Mouse (Mus musculus) testis, postnatal 10 days (tissue): ENCODE results near the gene Plpp1.
A peak's percentile ranks its signal among the peaks of the same experiment; 100 is the strongest.

Source experiments
- DNase-seq: peaks from one replicate; pipeline ENCODE4 v3.0.0; 2021; ENCODE audit warnings: low spot score

The Plpp1 gene

DNA sequence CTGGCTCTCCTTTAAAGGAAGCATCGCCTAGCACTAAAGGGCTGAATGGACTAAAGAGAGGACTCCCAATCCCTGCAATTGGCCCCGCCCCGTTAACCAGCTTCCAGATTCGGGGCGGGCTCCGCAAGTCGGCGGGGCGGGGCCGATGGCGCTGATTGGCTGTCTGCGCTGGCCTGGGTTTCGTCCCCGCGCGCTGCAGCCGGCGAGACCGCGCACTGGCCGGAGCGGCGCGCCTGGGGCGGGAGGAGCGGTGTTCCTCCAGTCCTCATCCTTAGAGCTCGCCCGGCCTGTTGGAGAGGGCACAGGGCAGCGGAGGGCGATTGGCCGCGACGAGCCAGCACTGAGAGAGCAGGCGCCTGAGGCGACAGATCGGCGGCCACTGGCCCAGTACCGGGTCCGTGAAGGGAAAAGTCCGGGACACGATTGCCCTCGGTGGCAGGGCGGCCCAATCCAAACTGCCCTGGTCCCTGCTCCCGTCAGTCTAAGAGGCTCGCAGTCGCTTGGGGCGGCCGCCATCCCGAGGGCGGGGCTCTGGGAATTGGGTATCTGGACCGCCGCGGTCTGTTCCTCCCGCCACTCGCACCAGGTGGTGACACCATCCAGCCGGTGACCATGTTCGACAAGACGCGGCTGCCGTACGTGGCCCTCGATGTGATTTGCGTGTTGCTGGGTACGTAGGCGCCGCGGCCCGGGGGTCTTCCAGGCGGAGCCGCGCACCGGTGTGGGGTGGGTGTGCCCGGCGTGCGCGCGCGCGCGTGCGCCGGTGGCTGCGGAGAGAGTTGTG, at the start of gene Plpp1:
Gene Plpp1, plus strand, starts transcription at position 196 of the 784 bp plus-strand sequence.
- peak; percentile 99 for DNase-seq

DNA sequence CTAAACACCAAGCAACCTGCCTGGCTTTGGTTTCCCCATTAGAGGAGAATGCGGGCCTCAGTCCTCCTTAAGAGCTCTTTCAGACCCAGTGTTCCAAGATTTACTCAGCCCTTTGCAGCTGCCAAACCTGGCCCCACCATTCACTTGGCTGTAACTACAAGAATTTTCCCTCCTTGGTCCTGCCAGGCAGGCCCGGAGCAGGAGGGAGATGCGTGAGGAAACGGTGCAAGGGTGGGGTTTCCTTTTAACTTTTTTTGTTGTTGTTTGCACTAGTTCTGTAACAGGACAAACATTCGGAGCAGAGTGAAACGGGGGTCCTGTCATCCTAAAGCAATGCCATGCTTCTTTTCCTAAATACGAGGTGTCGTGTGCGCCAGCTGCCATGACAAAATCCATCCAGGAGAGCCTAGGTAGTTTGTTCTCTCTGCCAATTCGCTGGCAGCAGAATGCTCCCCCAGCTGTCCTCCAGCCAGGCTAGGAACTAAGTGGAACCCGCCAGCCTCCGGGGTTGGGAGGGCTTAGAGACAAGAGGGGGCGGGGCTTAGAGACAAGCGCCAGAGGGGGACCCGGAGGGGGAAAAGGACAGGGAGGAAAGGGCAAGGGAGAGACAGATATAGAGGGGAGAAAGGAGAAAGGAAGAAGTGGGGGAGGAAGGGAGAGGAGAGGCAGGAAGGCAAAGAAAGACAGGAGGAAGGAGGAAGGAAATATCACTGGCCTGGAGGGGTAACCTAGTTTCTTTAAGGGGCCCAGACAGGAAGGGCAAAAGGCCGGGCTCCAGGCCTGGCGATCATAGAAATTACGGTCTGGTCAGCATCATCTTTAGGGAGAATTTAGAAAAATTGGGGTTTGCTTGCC, 48.9 kb upstream of the Plpp1 start:
- DNase-seq, result peak; percentile 76

- DNase-seq, result no peak
These were observed 48.1 kb upstream of the Plpp1 start for GRCm38 (mm10) chr13:112752309-112752975.

DNA sequence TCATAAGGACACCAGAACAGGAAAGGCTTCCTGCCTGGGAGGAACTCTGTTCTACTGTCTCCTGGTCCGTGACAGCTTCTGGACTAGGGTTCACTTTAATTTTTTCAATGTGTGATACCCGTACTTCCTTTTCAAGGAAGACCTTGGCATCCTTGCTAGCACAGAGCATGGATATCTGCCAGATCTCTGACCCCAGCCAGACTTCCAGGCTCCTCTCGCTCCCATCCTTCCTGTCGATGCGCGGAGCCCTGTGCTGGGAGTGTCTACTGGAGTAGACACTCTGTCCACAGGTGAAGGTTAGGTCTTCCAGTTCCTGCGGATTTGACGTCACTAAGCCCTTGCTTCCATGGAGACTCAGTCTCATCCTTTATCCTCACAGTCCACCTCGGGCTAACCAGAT, 47.1 kb upstream of the Plpp1 start:
- DNase-seq, result no peak

DNA sequence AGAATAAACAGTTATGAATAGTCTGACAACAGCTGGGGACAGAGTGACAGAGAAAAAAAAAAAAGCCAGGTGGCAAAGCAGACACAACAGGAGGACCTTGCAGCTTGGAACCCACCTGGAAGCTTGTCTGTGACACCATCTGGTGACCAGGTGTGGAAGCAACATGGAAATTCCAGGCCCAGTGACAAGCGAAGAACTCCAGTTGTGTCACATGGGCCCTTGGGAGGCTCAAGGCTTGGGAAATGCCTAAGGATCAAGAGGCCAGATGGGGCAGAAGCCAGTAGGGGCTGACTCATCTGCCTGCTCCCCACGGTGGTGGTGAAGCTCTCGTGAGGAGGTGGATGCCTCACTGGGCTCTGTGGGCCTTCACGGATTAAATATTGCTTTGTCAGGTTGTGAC, 45.7 kb upstream of the Plpp1 start:
- DNase-seq, result no peak

GRCm38 (mm10) chr13:112755507-112756010, 45.0 kb upstream of the Plpp1 start:
- DNase-seq, result no peak

- DNase-seq, result no peak
These were observed 43.2 kb upstream of the Plpp1 start for GRCm38 (mm10) chr13:112757395-112757794.

DNA sequence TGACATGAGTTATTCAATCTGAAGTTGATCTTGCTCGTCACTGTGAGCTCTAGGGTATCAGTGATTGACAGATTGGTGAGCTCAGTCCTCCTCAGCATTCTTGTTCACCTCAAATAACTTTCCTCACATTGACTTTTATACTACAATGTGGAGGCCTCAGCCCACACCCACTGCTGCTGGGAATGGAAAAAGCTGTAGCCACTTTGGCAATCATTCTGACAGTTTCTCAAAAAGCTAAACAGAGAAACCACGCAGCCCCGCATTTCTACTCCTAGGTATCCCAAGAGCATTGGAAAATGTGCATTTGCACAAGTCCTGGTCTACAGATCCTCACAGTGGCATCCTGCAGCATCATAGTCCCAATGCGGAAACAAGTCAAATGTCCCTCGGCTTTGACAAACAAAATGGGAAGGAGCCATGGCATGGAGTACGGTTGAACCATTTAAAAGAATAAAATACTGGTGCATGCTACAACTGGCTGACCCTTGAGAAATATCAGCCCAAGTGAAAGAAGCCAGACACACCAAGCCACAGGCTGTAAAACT, 42.0 kb upstream of the Plpp1 start:
- no peak for DNase-seq

DNA sequence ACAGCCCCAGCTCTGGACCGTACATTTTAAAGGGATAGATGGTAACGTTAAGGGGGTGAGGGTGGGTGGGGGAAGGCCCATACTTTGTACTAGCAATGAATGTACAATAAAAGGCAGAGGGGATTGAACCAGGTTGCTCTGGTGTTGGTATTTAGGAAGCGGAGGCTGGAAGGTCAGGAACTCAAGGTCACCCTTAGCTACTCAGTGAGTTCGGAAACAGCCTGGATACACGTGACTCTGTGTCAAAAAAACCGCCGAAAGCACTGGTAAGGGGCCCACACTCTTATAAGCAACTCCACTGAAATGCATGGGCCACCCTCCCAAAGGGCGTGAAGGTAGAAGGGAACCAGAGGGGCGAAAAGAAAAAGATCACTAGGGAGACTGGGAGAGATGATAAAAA, 41.2 kb upstream of the Plpp1 start:
- no peak for DNase-seq

- no peak for DNase-seq
These were observed 40.6 kb upstream of the Plpp1 start for GRCm38 (mm10) chr13:112759777-112760537.

DNA sequence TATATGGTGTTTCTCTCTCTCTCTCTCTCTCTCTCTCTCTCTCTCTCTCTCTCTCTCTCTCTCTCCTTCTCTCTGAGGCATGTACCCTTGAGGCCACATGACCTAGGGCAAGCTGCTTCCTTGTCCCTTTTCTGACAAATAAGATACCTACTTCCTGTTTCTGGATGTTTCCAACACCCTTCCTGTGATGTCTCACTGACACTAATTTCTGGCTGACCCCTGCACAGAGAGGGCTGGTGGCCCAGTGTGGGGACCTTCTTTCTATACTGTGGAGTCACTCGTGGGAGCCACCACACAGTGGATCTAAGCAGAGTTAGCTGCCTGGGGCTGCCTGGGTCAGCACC, 40.1 kb upstream of the Plpp1 start:
- no peak for DNase-seq

DNA sequence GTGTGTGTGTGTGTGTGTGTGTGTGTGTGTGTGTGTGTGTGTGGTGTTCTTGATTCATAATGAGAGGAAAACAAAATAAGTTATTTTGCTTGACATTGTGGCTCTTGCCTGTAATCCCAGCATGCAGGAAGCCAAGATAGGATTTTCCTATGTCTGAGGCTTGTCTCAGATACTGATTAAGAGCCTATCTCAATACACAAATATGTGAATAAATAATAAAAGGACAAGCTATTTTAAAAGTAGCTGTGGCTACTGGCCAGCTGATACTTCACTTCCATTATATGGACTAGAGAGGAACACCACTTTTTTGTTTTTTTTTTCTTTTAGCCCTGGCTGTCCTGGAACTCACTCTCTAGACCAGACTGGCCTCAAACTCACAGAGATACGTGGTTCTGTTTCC, 38.8 kb upstream of the Plpp1 start:
- DNase-seq, result no peak

DNA sequence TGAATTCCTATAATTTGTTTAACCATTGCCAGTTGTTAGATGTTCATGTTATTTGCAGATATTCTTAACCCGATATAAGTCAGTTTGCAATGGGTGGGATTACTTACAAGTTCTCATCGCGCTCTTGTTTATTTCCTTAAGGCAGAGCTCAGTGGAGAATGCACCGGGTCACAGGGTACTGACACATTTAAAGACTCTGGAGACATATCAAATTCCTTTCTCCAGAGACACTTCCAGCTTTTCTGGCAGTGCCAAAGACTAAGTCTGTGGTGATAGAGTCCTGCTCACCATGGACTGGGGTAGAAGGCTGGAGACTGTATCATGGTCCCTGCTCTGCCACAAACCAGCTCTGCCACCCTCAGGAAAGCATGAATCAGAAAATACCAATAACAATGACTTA, 38.0 kb upstream of the Plpp1 start:
- DNase-seq, result no peak

DNA sequence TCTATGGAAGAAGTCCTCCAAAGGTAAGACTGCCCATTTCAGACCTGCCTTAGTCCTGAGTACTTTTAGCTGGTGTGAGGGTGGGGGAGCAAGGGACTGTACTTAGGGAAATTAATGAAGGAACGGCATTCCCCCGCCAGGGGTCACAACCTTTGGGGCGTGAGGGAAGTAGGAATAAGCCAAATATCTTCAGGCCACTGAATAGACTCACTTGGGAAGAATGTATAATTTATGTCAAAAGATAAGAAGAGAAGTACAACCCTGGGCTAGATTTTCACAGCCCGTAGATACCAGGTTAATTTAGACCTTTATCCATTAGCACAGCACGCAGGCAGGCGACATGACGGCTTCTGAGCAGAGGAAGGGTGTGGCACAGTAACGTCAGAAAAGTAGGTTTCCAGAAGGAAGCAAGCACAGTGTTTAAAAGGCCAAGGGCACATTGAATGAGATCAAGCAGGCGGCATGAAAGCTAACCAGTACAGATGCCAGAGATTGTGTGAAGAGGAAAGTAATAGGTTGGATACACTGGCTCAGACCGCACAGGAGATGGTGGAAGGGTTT, 37.0 kb upstream of the Plpp1 start:
- no peak for DNase-seq

- no peak for DNase-seq
These were observed 36.0 kb upstream of the Plpp1 start for GRCm38 (mm10) chr13:112764556-112764955.

GRCm38 (mm10) chr13:112765654-112766053, 34.9 kb upstream of the Plpp1 start:
- DNase-seq, result no peak

- no peak for DNase-seq
These were observed 29.9 kb upstream of the Plpp1 start for GRCm38 (mm10) chr13:112770528-112771328.

DNA sequence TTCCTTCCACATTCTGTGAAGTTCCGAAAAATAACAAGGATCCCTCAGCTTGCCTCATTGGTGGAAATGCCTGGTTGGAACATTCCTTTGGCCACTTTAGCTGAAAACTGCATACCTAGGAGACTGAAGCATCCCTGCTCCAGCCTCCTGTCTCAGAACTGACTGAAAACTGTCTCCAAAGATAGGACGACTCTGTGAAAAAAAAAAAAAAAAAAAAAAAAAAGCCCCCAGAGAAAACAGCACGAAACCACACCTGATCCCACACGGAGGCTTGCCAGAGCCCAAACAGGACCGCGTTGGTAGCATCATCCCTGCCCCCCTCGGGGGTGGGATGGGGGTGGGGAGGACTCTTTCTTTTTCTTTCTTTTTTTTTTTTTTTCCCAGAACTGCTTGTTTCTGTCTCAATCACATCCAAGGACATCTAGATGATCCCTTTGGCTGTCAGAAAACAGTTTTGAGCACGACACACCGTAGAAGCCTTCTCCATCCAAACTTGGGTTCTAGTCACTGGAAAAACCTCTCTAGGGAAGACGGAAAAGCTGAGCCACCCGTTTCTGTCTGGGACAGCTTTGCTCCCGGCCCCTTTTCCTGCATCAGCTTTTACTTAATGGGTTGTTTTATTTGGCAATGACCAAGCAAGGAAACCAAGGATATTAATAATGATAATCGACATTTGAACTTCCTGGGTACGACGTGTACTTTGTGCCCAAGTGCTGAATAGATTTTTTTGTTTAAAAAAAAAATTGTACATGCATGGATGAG, 29.0 kb upstream of the Plpp1 start:
- DNase-seq, result no peak

DNA sequence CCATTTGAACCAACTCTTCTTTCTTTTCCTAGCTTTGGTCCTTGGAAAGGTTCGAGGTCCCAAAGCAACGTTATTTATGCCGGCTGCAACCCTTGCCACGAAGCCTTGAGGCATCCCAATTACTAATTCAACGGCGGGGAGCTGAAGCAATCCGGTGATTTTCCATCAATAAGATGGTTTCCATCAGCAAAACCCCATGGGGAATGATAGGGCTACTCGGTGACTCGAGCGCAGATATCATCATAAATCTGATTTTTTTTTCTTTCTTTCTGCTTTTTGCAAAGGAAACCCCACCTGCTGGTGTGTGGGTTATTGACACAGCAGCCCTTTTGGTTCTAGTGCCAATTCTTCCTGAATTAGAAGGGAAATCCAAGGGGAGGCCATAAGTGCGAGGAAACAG, 28.3 kb upstream of the Plpp1 start:
- DNase-seq, result no peak

GRCm38 (mm10) chr13:112772861-112773260, 27.7 kb upstream of the Plpp1 start:
- no peak for DNase-seq
